Mouse (Mus musculus): ENCODE measurements around the gene Tenm2.

DNA sequence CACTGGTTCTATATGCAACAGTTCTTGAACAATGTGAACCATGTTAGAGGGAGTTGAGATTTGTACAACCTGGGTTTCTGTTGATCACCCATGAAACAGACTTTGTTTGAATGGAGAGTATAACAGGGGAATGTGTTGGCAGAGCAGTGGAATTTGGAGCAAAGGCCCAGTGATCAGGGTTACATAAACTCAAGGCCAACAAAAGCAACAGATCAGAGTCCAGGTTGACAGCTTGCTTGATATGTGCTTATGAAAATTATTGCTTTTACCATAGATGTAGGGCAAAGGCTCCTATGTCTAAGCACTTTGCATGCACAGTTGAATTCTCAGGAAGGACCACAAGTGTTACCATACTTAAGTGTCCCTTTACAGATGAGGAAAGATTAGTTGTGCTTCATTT is 603.6 kb downstream of the Tenm2 start:
- TF ChIP-seq CTCF (conservative IDR thresholded peaks at IDR 0.05; ENCODE audit: insufficient read depth, insufficient read length, low read depth, low read length): no peak
- no peak for TF ChIP-seq POLR2A (IDR thresholded peaks at IDR 0.05; ENCODE audit: low read depth, low read length)

Data from kidney, adult 2 months (tissue).